Mouse (Mus musculus): Measurements from ENCODE around the gene Fam102b. TPM values are rescaled to one million over a fixed set of nuclear protein-coding genes. Genes with fewer than 3 reads are reported as not detected.
A peak's percentile ranks its signal among the peaks of the same experiment; 100 is the strongest.

Fam102b gene
- polyA plus RNA-seq, 1 experiment: 14.8 TPM

DNA sequence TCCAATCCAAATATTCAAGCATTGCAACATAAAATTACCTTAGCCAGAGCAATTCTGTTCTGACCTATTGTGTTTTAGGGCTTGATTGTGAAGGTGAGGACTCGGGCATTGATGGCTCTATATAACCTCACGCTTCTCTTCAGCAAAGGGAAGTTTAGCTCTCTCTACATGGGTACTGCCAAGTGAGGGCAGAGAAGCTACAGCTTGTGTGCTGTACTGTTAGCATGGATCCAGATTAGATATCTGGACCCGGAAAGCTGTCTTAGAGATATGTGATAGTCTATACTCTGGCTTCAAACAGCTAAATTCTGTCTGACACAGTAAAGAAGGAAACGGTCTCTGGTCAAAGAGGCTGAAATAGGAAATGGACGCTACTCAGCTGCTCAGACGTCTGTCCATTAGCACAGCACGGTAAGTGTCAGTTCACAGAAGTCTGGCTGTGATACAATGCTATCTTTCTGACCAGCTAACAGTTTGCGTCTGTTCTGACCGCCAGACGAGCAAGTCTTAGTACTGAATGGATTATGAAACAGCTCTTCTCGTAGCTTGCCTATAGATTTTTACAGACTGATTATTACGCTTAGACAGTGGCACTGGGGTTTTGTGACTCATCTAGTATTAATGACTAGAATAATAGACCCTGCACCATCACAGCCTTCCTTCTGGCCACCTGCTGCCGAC is 53.3 kb downstream of the Fam102b start:
- H3K27ac ChIP-seq (ENCODE audit: insufficient read depth, low read length): no peak overlapping the region
- H3K4me1 ChIP-seq (ENCODE audit: control insufficient read depth, insufficient read depth, low read length): no peaks in the 10 kb centered on the region
- no peak overlapping the region for H3K4me3 ChIP-seq (ENCODE audit: insufficient read depth, low read length)
- TF ChIP-seq POLR2A (IDR thresholded peaks at IDR 0.05; ENCODE audit: extremely low read depth, insufficient read depth, low read length) (no peak), CTCF (IDR thresholded peaks at IDR 0.05; ENCODE audit: extremely low read depth, insufficient read depth, low read length) (no peak)

DNA sequence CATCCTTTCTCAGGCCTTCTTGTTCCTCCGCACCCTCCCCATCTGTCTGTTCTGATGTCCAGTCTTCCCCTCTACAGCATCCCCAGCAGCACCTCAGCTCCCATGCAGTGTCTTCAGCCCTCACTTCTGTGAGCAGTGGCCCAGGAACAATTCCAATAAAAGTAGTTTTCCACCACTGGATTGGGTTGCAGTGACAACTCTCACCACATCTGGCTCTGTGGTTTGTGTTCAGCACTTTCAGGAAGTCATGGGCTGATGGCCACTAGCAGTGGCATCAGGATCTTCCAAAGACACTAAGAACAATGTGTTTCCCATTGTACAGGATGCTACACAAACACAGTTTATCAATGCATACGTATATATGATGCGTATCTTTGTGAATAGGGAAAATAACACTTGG is 61.4 kb downstream of the Fam102b start:
- Histone ChIP-seq H3K27ac (ENCODE audit: insufficient read depth, low read length) (no peak overlapping the region), H3K4me3 (ENCODE audit: insufficient read depth, low read length) (no peak overlapping the region), H3K4me1 (ENCODE audit: control insufficient read depth, insufficient read depth, low read length) (peaks cover 7% of the 10 kb centered on the region)
- no peak for TF ChIP-seq CTCF (IDR thresholded peaks at IDR 0.05; ENCODE audit: extremely low read depth, insufficient read depth, low read length)
- no peak for TF ChIP-seq POLR2A (IDR thresholded peaks at IDR 0.05; ENCODE audit: extremely low read depth, insufficient read depth, low read length)

DNA sequence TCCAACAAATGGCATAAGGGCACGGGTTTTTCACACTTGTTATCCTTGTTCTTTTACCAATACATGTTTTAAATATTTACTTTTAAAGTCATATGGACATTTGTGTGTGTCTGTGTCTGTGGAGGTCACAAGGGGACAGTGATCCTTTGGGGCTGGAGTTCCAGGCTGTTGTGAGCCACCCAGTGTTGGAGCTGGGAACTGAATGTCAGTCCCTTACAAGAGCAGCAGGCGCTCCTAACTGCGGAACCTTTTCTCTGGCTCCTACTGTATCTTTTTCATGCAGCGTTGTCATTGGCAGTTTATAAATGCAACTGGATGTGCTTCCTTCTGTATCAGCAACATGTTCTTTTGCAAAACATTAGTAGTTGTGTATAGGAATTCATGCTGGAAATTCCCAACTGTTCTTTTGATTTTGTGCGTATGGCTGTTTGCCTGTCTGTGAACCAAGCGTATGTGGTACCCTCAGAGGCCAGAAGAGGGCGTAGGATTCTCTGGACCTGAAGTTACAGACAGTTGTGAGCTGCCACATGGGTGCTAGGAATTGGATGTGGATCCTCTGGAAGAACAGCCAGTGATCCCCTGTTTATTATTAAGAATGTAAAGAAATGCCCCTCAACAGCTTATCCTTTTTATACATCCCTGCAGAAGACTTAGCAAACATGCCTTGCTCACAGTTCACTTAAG is 62.9 kb downstream of the Fam102b start:
- Histone ChIP-seq H3K4me1 (ENCODE audit: control insufficient read depth, insufficient read depth, low read length) (peaks cover 7% of the 10 kb centered on the region), H3K27ac (ENCODE audit: insufficient read depth, low read length) (no peak overlapping the region), H3K4me3 (ENCODE audit: insufficient read depth, low read length) (no peak overlapping the region)
- TF ChIP-seq POLR2A (IDR thresholded peaks at IDR 0.05; ENCODE audit: extremely low read depth, insufficient read depth, low read length) (no peak), CTCF (IDR thresholded peaks at IDR 0.05; ENCODE audit: extremely low read depth, insufficient read depth, low read length) (0 out of 2 replicates have a peak, but pooled peaks have one; percentile 10)

- Histone ChIP-seq H3K4me3 (ENCODE audit: insufficient read depth, low read length) (no peak overlapping the region), H3K27ac (ENCODE audit: insufficient read depth, low read length) (no peak overlapping the region), H3K4me1 (ENCODE audit: control insufficient read depth, insufficient read depth, low read length) (peaks cover 7% of the 10 kb centered on the region)
- no peak for TF ChIP-seq CTCF (IDR thresholded peaks at IDR 0.05; ENCODE audit: extremely low read depth, insufficient read depth, low read length)
- TF ChIP-seq POLR2A (IDR thresholded peaks at IDR 0.05; ENCODE audit: extremely low read depth, insufficient read depth, low read length): no peak
Observed at GRCm38 (mm10) chr3:108963776-108964175, 63.6 kb downstream of the Fam102b start.

- Histone ChIP-seq H3K4me3 (ENCODE audit: insufficient read depth, low read length) (no peak overlapping the region), H3K27ac (ENCODE audit: insufficient read depth, low read length) (no peak overlapping the region), H3K4me1 (ENCODE audit: control insufficient read depth, insufficient read depth, low read length) (peaks cover 7% of the 10 kb centered on the region)
- no peak for TF ChIP-seq CTCF (IDR thresholded peaks at IDR 0.05; ENCODE audit: extremely low read depth, insufficient read depth, low read length)
- TF ChIP-seq POLR2A (IDR thresholded peaks at IDR 0.05; ENCODE audit: extremely low read depth, insufficient read depth, low read length): no peak
Observed at GRCm38 (mm10) chr3:108963278-108963677, 64.1 kb downstream of the Fam102b start.

- no peak for TF ChIP-seq POLR2A (IDR thresholded peaks at IDR 0.05; ENCODE audit: extremely low read depth, insufficient read depth, low read length)
- TF ChIP-seq CTCF (IDR thresholded peaks at IDR 0.05; ENCODE audit: extremely low read depth, insufficient read depth, low read length): no peak
- H3K4me1 ChIP-seq (ENCODE audit: control insufficient read depth, insufficient read depth, low read length): peaks cover 7% of the 10 kb centered on the region
- no peak overlapping the region for H3K27ac ChIP-seq (ENCODE audit: insufficient read depth, low read length)
- H3K4me3 ChIP-seq (ENCODE audit: insufficient read depth, low read length): no peak overlapping the region
Observed at GRCm38 (mm10) chr3:108961655-108962054, 65.8 kb downstream of the Fam102b start.

- H3K4me3 ChIP-seq (ENCODE audit: insufficient read depth, low read length): 0 out of 2 replicates have a peak overlapping the region, but pooled peaks have one; percentile 1
- peaks cover 7% of the 10 kb centered on the region for H3K4me1 ChIP-seq (ENCODE audit: control insufficient read depth, insufficient read depth, low read length)
- TF ChIP-seq POLR2A (IDR thresholded peaks at IDR 0.05; ENCODE audit: extremely low read depth, insufficient read depth, low read length) (no peak), CTCF (IDR thresholded peaks at IDR 0.05; ENCODE audit: extremely low read depth, insufficient read depth, low read length) (no peak)
- H3K27ac ChIP-seq (ENCODE audit: insufficient read depth, low read length): no peak overlapping the region
Observed at GRCm38 (mm10) chr3:108961226-108961625, 66.2 kb downstream of the Fam102b start.

GRCm38 (mm10) chr3:108959680-108960295 is 67.6 kb downstream of the Fam102b start:
- no peak overlapping the region for H3K4me3 ChIP-seq (ENCODE audit: insufficient read depth, low read length)
- TF ChIP-seq CTCF (IDR thresholded peaks at IDR 0.05; ENCODE audit: extremely low read depth, insufficient read depth, low read length): no peak
- TF ChIP-seq POLR2A (IDR thresholded peaks at IDR 0.05; ENCODE audit: extremely low read depth, insufficient read depth, low read length): no peak
- H3K27ac ChIP-seq (ENCODE audit: insufficient read depth, low read length): no peak overlapping the region
- H3K4me1 ChIP-seq (ENCODE audit: control insufficient read depth, insufficient read depth, low read length): peaks cover 7% of the 10 kb centered on the region

GRCm38 (mm10) chr3:108957976-108958375 is 69.4 kb downstream of the Fam102b start:
- peaks cover 5% of the 10 kb centered on the region for H3K4me1 ChIP-seq (ENCODE audit: control insufficient read depth, insufficient read depth, low read length)

More at GRCm38 (mm10) chr3:108957976-108958375, 69.4 kb downstream of the Fam102b start:
- no peak for TF ChIP-seq POLR2A (IDR thresholded peaks at IDR 0.05; ENCODE audit: extremely low read depth, insufficient read depth, low read length)
- TF ChIP-seq CTCF (IDR thresholded peaks at IDR 0.05; ENCODE audit: extremely low read depth, insufficient read depth, low read length): no peak
- Histone ChIP-seq H3K4me3 (ENCODE audit: insufficient read depth, low read length) (no peak overlapping the region), H3K27ac (ENCODE audit: insufficient read depth, low read length) (no peak overlapping the region)
